Mouse (Mus musculus) G1E (cell line): ENCODE data around the gene Rgp1. TPM values are rescaled to one million over a fixed set of nuclear protein-coding genes. Genes with fewer than 3 reads are reported as not detected.
"Not testable (repeated sequence)": the region's sequence is repeated elsewhere in the genome, so short reads cannot be mapped to it uniquely, and the experiment has no call there.

ENCODE experiments used
- ATAC-seq: 2 replicates; pipeline ENCODE4 v1.8.0; 2016; ENCODE audit warnings: mild to moderate bottlenecking; ENCODE audit not compliant: insufficient number of reproducible peaks, poor library complexity, low FRiP score, severe bottlenecking; ENCODE audit errors: extremely low read depth
- DNase-seq: peaks from one replicate; pipeline ENCODE4 v3.0.0; 2012; ENCODE audit warnings: low spot score
- H3K27me3 ChIP-seq: 2 replicates; pipeline ENCODE4 v1.6.1; 2012; ENCODE audit warnings: mild to moderate bottlenecking, low read length, inconsistent platforms; ENCODE audit not compliant: insufficient read depth
- H3K36me3 ChIP-seq: replicated peaks from 2 replicates; pipeline ENCODE3; 2012; ENCODE audit warnings: mild to moderate bottlenecking, inconsistent platforms
- H3K4me1 ChIP-seq: 2 replicates; pipeline ENCODE4 v1.6.1; 2012; ENCODE audit warnings: low read depth, low read length, inconsistent platforms, mixed read lengths; ENCODE audit not compliant: insufficient read depth
- H3K4me3 ChIP-seq: 2 replicates; pipeline ENCODE4 v1.5.1; 2012; ENCODE audit warnings: low read depth, mild to moderate bottlenecking, inconsistent platforms, low read length, moderate library complexity, mixed read lengths
- H3K9me3 ChIP-seq: replicated peaks from 2 replicates; pipeline ENCODE4 v1.6.1; 2012; ENCODE audit warnings: inconsistent platforms
- CTCF ChIP-seq: IDR thresholded peaks from 2 replicates; pipeline ENCODE4 v1.5.1; 2012; ENCODE audit warnings: low read depth, low read length, inconsistent platforms, mixed read lengths
- GATA1 ChIP-seq: IDR thresholded peaks from 2 replicates; pipeline ENCODE4 v1.6.1; 2012; ENCODE audit warnings: borderline replicate concordance, low read length, inconsistent platforms, mixed read lengths
- GATA2 ChIP-seq: IDR thresholded peaks from 2 replicates; pipeline ENCODE4 v1.6.1; 2012; ENCODE audit warnings: low read depth, low read length, inconsistent platforms, borderline replicate concordance
- POLR2AphosphoS5 ChIP-seq: IDR thresholded peaks from 2 replicates; pipeline ENCODE4 v1.6.1; 2012; ENCODE audit warnings: low read depth, low read length, inconsistent platforms; ENCODE audit not compliant: insufficient replicate concordance
- TAL1 ChIP-seq: conservative IDR thresholded peaks from 2 replicates; pipeline ENCODE4 v1.6.1; 2012; ENCODE audit warnings: low read depth, low read length, inconsistent platforms, mixed read lengths
- polyA plus RNA-seq: library from polyadenylated mRNA; stranded (reverse); fragments of >175 nt; gene quantifications from 2 replicates; pipeline ENCODE4 v1.2.3, GENCODE M21; 2012
- total RNA-seq, 2 experiments: library from RNA; stranded (forward) in 1 of 2; stranded (reverse) in 1 of 2; fragments of 200-1000 nt in 1 of 2; fragments of >200 nt in 1 of 2; fragmentation: Nextera tagmentation in 1 of 2; gene quantifications; 2 replicates each; pipeline ENCODE4 v1.2.3; 2014 to 2017

The Rgp1 gene
- total and polyA plus RNA-seq, 3 experiments, result 23.2 to 105 (median 48.5) TPM

DNA sequence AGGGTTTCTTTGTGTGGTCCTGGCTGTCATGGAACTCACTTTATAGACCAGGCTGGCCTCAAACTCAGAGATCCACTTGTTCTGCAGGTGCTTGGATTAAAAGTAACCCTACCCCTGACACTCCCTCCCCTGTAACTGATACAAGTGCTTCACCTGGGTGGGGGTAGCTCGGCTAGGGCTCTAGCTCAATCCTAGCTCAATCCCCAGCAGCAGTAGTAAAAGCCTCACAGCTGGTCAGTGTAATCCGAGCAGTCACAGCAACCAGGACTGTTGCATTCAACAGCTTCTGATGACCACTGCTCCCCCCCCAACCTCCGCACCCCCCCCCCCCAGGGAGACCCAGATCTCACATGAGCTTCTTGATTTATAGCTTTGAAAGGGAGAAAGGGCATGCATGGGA lies 36.5 kb upstream of the Rgp1 start:
- no peak for TF ChIP-seq TAL1
- TF ChIP-seq POLR2AphosphoS5, result no peak
- TF ChIP-seq GATA2, result no peak
- TF ChIP-seq GATA1, result no peak
- TF ChIP-seq CTCF, result no peak
- no peak for ATAC-seq
- Histone ChIP-seq H3K27me3 (no peaks in the 10 kb centered on the region), H3K9me3 (peaks cover 16% of the 10 kb centered on the region), H3K36me3 (peaks cover 99% of the 10 kb centered on the region), H3K4me3 (no peak overlapping the region), H3K4me1 (0 out of 2 replicates have a peak, but pooled peaks cover 3% of the 10 kb centered on the region)
- no peak for DNase-seq

DNA sequence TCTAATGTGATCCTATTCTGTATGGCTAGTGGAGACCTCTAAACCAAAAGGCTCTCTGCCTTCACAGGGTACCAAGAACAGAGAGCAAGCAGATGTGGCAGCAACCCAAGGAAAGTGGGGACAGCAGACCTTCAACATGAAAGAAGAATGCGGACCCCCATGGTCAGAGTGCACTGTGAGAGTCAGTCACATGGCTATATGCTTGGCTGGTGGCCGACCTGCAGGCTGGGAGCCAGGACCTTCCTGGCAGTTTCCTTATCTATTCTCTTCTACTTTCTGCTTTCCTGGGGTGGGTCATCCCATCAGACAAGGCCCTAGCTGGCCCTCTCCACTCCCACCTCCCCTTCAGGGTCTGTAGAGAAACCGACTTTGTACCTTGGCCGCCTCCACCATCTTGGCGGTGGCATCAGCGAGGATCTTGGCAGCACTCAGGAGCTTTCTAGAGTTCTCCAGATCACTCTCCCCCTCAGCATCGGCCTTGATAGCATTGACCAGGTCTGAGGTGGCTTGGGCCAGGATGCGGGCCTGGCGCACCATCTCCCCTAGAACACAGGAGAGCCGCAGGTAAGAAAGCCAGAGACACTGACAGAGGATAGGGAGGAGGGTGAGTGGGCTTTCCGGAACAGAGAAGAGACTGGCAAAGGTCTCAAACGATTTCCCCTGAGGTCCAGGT lies 32.0 kb upstream of the Rgp1 start:
- H3K36me3 ChIP-seq, result peaks cover 100% of the 10 kb centered on the region
- peaks cover 11% of the 10 kb centered on the region for H3K9me3 ChIP-seq
- TF ChIP-seq POLR2AphosphoS5 (no peak), CTCF (no peak), TAL1 (no peak)
- DNase-seq, result no peak
- ATAC-seq, result no peak
- 0 out of 2 replicates have a peak, but pooled peaks cover 3% of the 10 kb centered on the region for H3K4me1 ChIP-seq
- peaks cover 2% of the 10 kb centered on the region; the same call in 1 of the 2 replicates for H3K27me3 ChIP-seq
- H3K4me3 ChIP-seq, result no peak overlapping the region

DNA sequence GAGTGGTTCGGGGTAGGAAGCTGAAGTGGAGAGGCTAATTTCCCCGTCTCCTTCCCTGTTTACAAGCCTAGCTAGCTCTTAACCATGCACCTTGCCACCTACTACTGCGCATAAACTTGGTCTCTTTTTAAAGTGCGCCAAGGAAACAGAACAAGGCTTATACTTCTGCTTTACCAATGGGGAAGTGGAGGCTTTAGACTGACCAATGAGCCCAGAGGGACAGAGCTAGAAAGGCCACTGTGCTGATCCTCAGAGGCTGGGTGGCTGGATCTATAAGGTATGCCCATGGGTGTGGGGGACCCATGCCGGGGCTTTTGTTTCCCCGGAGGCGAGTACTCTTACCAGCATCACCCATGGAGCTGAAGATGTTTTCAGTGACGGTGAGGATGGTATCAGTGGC lies 31.4 kb upstream of the Rgp1 start:
- no peak for ATAC-seq
- peaks cover 99% of the 10 kb centered on the region for H3K36me3 ChIP-seq
- H3K9me3 ChIP-seq, result peaks cover 10% of the 10 kb centered on the region
- H3K27me3 ChIP-seq, result peaks cover 2% of the 10 kb centered on the region; the same call in 1 of the 2 replicates
- DNase-seq, result no peak
- H3K4me1 ChIP-seq, result 0 out of 2 replicates have a peak, but pooled peaks cover 3% of the 10 kb centered on the region
- H3K4me3 ChIP-seq, result no peak overlapping the region
- TF ChIP-seq POLR2AphosphoS5 (no peak), GATA2 (no peak), TAL1 (no peak), GATA1 (no peak), CTCF (no peak)

DNA sequence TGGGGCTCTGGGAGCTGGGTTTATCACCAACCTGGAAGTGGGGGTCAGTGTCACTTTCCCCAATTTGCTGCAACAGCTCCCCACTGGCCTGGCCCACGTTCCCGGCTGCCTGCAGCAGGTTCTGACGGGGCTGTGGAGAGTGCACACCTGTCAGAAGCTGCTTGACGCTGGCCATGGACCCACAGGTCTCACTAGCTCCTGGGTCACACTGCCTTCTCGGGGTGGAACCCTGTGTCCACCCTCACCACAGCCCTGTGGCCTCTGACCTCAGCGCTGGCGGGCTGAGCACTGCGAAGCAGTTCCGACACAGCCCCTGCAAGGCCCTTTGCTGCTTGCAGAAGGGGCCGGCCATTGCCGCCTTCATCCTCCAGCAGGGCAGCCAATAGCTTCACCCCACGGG lies 29.5 kb upstream of the Rgp1 start:
- no peak for DNase-seq
- ATAC-seq, result no peak
- no peak for TF ChIP-seq TAL1
- no peak for TF ChIP-seq CTCF
- H3K4me3 ChIP-seq, result no peak overlapping the region
- peaks cover 99% of the 10 kb centered on the region for H3K36me3 ChIP-seq
- H3K27me3 ChIP-seq, result peaks cover 2% of the 10 kb centered on the region; the same call in 1 of the 2 replicates
- H3K9me3 ChIP-seq, result peaks cover 8% of the 10 kb centered on the region
- peaks cover 4% of the 10 kb centered on the region; the same call in 1 of the 2 replicates for H3K4me1 ChIP-seq

DNA sequence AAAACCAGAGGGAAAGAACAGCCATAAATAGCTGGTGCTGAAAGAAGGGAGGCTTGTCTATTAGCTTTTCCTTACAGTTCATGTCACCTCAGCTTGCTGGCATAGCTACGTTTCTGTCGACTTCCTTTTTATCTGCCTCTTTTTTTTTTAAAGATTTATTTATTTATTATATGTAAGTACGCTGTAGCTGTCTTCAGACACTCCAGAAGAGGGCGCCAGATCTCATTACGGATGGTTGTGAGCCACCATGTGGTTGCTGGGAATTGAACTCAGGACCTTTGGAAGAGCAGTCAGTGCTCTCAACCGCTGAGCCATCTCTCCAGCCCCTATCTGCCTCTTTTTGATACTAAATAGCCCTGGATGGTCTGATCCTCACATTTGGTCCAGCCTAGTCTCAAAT lies 26.7 kb upstream of the Rgp1 start:
- H3K36me3 ChIP-seq, result peaks cover 99% of the 10 kb centered on the region
- not testable (repeated sequence) for ATAC-seq, H3K4me3 ChIP-seq, H3K9me3 ChIP-seq, H3K27me3 ChIP-seq, H3K4me1 ChIP-seq, DNase-seq

DNA sequence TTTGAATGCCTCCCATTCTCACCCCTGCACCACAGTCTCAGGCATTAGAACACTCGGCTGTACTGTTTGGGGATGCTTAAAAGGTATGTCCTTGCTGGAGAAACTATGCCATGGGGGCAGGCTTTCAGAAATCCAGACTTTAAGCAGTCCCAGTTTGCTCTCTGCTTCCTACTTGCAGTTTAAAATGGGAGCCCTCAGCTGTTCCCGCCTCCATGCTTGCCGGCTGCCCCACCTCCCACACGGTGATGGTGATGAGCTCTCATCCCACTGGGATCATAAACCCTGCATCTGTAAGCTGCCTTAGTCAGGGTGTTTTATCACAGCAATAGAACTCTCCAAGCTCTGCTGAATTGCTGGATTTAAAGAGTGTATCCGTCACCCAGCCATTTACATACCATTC lies 26.1 kb upstream of the Rgp1 start:
- Histone ChIP-seq H3K27me3 (peaks cover 1% of the 10 kb centered on the region; the same call in 1 of the 2 replicates), H3K36me3 (peaks cover 99% of the 10 kb centered on the region), H3K4me3 (no peak overlapping the region), H3K9me3 (peaks cover 8% of the 10 kb centered on the region), H3K4me1 (peaks cover 14% of the 10 kb centered on the region)
- no peak for DNase-seq
- no peak for ATAC-seq
- no peak for TF ChIP-seq GATA1

DNA sequence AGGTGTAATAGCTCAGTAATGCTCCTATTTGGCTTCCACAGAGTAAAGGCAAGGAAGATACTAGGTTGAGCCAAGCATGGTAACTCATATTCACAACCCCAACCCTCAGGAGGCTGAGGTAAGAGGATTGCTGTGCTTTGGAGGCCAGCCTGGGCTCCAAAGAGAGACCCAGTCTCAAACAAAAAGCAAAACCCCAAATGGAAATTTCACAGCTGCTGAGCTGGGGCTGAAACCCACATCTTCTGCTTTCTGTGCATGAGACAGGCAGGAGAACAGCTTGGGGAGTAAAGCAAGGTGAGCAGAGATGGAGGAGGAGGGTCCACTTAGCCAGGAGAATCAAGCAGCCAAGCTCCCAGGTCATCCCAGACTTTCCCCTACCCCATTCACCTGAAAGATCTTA lies 24.6 kb upstream of the Rgp1 start:
- no peak for TF ChIP-seq GATA2
- no peak for TF ChIP-seq TAL1
- TF ChIP-seq POLR2AphosphoS5, result no peak
- TF ChIP-seq CTCF, result no peak
- no peak for TF ChIP-seq GATA1
- no peak for DNase-seq
- Histone ChIP-seq H3K9me3 (peaks cover 8% of the 10 kb centered on the region), H3K4me1 (peaks cover 28% of the 10 kb centered on the region), H3K36me3 (peaks cover 99% of the 10 kb centered on the region), H3K27me3 (no peaks in the 10 kb centered on the region), H3K4me3 (no peak overlapping the region)
- no peak for ATAC-seq
